Mouse (Mus musculus): ENCODE results near the gene Tmprss4.

Tmprss4 gene

GRCm38 (mm10) chr9:45136442-45137169 lies 67.3 kb downstream of the Tmprss4 start:
- no peak for DNase-seq (ENCODE audit: low read depth)

DNA sequence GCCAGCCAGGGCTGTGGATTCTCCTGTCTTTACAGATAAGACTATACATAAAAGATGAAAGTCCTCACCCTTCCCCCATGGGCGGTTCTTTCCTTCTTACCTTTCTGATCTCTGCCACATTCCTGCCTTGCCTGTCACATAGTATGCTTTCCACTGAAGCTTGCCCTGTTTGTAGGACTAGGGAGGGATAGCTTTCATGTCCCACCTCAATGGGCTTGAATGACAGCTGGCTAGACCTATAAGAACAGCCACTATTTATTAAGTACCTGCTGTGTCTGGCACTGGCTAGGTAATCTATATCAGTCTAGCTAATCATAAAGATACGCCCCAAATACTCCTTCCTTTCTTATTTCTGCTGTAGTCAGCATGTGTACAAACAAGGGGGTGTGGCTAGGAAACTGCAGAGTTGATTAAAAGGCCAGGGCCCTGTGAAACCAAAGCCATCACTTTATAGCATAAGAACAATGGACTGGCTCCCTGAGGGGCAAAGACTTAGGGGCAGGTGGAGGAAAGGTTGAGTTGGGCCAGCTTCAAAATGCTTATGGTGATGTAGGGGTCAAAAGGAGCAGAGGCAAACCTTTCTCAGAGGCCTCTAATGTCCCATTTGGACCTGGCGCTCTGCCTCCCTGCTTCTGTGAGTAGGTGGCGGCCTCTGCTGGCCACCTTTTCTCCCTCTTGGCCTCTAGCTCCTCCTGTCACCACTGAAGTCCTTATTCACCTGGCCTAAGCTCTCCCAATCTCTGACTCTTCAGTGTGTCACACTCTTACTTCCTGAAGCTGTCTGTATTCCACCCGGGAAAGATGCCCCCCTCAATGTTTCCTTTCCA lies 70.2 kb downstream of the Tmprss4 start:
- no peak for DNase-seq (ENCODE audit: low read depth)

DNA sequence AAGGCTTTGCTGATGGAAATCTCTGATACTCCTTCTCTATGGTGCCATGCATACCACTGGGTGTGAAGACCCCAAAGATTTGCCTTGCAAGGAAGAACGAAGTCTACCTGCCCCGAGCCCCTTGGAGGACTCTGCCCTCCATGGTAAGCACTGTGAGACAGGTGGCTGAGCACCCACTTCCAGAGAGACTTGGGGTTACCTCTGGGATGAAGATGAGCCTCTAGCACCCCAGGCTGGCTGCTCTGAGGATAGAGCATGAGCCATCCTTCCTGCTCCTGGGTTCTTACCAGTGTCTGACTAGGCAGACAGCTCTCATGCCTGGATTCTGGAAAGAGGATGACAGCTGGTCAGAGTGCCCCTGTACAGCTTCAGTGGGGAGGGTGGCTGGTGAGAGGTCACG lies 73.8 kb downstream of the Tmprss4 start:
- no peak for DNase-seq (ENCODE audit: low read depth)

- no peak for DNase-seq (ENCODE audit: low read depth)
Observed at GRCm38 (mm10) chr9:45126941-45127340, 77.0 kb downstream of the Tmprss4 start.

DNA sequence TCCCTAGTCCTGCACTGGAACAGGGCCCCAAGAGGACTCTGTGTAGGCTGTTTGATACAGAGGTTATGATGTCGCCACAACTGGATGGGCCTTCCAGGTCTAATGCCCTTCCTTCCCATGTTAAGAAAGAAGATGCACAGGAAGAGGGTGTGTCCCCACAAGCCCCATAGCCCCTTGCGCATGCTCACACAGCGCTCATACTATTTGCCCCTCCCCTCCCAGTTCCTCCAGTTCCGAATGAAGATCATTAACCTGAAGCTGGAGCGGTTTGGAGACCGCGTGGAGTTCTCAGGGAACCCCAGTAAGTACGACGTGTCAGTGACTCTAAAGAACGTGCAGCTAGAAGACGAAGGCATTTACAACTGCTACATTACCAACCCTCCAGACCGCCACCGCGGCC lies 78.7 kb downstream of the Tmprss4 start:
- no peak for DNase-seq (ENCODE audit: low read depth)
